Mouse (Mus musculus) macrophage (primary cell): Measurements from ENCODE around the gene Kcnq1. TPM values are rescaled to one million over a fixed set of nuclear protein-coding genes. Genes with fewer than 3 reads are reported as not detected.

ENCODE experiments used
- H3K27ac ChIP-seq: fragments of 350-480 bp; formaldehyde crosslinking; 2 replicates; pipeline ENCODE4 v1.9.0; 2021
- H3K36me3 ChIP-seq: fragments of 350-480 bp; formaldehyde crosslinking; 2 replicates; pipeline ENCODE4 v1.9.0; 2021; ENCODE audit errors: inconsistent target
- H3K4me3 ChIP-seq: fragments of 350-480 bp; formaldehyde crosslinking; 2 replicates; pipeline ENCODE4 v1.9.0; 2021; ENCODE audit errors: inconsistent target
- H3K79me2 ChIP-seq: fragments of 350-480 bp; formaldehyde crosslinking; 2 replicates; pipeline ENCODE4 v1.9.0; 2021; ENCODE audit errors: inconsistent target
- WGBS: methylation state at CpG from one replicate; pipeline ENCODE4 v1.1.7; 2026; ENCODE audit warnings: inconsistent platforms; ENCODE audit not compliant: missing documents; 5-methylcytosine and 5-hydroxymethylcytosine counted together
- polyA plus RNA-seq: library from polyadenylated mRNA; stranded (reverse); fragments of 250-400 nt; gene quantifications from 3 replicates; pipeline ENCODE4 v1.2.4, GENCODE M21; 2018; ENCODE audit warnings: inconsistent platforms

Kcnq1 gene
- polyA plus RNA-seq, 1 experiment from 2014 or later, result 0.07 TPM

DNA sequence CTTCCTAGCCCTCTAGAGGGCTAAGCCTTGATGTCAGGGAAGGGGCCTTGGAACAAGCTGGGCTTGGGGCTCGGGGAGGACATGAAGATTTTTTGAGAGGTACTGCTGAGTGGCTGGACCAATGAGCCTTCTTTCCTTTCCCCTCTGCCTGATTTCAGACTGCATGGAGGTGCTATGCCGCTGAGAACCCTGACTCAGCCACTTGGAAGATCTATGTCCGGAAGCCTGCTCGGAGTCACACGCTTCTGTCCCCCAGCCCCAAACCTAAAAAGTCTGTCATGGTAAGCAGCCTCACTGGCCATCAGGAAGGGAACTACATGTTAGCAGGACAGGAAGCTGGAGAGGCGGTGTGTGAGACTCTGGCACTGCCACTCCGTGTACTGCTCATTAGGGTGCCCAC lies 87.9 kb downstream of the Kcnq1 start:
- Histone ChIP-seq H3K36me3 (no peaks in the 10 kb centered on the region), H3K4me3 (no peak overlapping the region)
- WGBS, result 85% methylated on average over 7 of the region's 7 CpGs

GRCm38 (mm10) chr7:143197951-143198440 lies 91.8 kb downstream of the Kcnq1 start:
- WGBS, result 89% methylated on average over 15 of the region's 15 CpGs
- Histone ChIP-seq H3K4me3 (no peak overlapping the region), H3K79me2 (no peaks in the 10 kb centered on the region)

More for the DNA sequence above, 87.9 kb downstream of the Kcnq1 start:
- no peaks in the 10 kb centered on the region for H3K79me2 ChIP-seq
- H3K27ac ChIP-seq, result no peak overlapping the region

DNA sequence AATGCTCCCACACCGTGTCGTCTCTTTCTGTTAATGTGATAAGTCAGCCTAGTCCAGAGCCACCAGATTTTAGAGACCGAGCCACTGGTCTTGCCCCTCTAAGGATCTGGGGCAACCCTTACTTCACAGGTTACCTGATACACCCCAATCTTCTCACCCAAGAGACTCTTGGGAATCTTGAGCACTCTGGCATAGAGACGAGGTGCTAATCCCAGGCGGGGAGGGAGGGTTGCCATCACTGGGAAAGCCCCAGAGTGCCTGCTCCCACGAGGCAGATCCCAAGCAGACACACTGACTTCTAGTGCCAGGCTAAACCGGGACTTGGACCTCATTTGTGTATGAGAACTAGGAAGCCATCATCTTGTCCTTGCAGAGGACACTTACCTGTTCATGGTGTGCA lies 92.3 kb downstream of the Kcnq1 start:
- WGBS, result 86% methylated on average over 7 of the region's 7 CpGs
- H3K79me2 ChIP-seq, result no peaks in the 10 kb centered on the region
- H3K4me3 ChIP-seq, result no peak overlapping the region
- no peak overlapping the region for H3K27ac ChIP-seq
- no peaks in the 10 kb centered on the region for H3K36me3 ChIP-seq

More at GRCm38 (mm10) chr7:143197951-143198440, 91.8 kb downstream of the Kcnq1 start:
- Histone ChIP-seq H3K36me3 (no peaks in the 10 kb centered on the region), H3K27ac (no peak overlapping the region)

DNA sequence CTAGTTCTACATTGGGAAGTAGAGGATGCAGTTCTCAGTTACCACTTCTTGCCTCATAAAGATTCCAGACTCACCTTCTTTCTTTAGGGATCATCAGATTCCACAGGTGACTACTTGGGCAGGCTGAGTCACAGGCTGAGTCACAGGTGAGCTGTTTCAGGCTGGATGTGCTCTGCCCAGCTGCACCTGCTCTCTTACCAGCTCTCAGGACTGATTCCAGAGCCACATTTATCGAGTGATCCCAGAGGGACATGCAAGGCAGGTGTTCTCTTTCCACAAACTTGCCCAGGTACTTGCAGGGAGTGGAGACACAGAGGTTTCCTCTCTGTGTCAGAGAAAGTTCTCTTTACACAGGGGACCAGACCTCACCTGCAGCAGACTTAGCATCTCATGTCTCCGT lies 95.1 kb downstream of the Kcnq1 start:
- Histone ChIP-seq H3K79me2 (no peaks in the 10 kb centered on the region), H3K27ac (no peak overlapping the region), H3K4me3 (no peak overlapping the region), H3K36me3 (no peaks in the 10 kb centered on the region)
- WGBS, result 92% methylated on average over 2 of the region's 2 CpGs

- no peak overlapping the region for H3K4me3 ChIP-seq
- no peaks in the 10 kb centered on the region for H3K79me2 ChIP-seq
- H3K27ac ChIP-seq, result no peak overlapping the region
- 98% methylated on average over 6 of the region's 6 CpGs for WGBS
- no peaks in the 10 kb centered on the region for H3K36me3 ChIP-seq
Observed at GRCm38 (mm10) chr7:143203897-143204296, 97.7 kb downstream of the Kcnq1 start.

GRCm38 (mm10) chr7:143207044-143207443 lies 100.9 kb downstream of the Kcnq1 start:
- Histone ChIP-seq H3K4me3 (no peak overlapping the region), H3K27ac (no peak overlapping the region), H3K79me2 (no peaks in the 10 kb centered on the region), H3K36me3 (no peaks in the 10 kb centered on the region)
- 23% methylated on average over 4 of the region's 4 CpGs for WGBS

GRCm38 (mm10) chr7:143210796-143211195 lies 104.6 kb downstream of the Kcnq1 start:
- 95% methylated on average over 4 of the region's 4 CpGs for WGBS
- Histone ChIP-seq H3K36me3 (no peaks in the 10 kb centered on the region), H3K27ac (no peak overlapping the region), H3K79me2 (no peaks in the 10 kb centered on the region), H3K4me3 (no peak overlapping the region)

GRCm38 (mm10) chr7:143251206-143251605 lies 145.0 kb downstream of the Kcnq1 start:
- WGBS, result 100% methylated on average over 2 of the region's 2 CpGs
- Histone ChIP-seq H3K27ac (no peak overlapping the region), H3K36me3 (no peaks in the 10 kb centered on the region), H3K79me2 (no peaks in the 10 kb centered on the region), H3K4me3 (no peak overlapping the region)

DNA sequence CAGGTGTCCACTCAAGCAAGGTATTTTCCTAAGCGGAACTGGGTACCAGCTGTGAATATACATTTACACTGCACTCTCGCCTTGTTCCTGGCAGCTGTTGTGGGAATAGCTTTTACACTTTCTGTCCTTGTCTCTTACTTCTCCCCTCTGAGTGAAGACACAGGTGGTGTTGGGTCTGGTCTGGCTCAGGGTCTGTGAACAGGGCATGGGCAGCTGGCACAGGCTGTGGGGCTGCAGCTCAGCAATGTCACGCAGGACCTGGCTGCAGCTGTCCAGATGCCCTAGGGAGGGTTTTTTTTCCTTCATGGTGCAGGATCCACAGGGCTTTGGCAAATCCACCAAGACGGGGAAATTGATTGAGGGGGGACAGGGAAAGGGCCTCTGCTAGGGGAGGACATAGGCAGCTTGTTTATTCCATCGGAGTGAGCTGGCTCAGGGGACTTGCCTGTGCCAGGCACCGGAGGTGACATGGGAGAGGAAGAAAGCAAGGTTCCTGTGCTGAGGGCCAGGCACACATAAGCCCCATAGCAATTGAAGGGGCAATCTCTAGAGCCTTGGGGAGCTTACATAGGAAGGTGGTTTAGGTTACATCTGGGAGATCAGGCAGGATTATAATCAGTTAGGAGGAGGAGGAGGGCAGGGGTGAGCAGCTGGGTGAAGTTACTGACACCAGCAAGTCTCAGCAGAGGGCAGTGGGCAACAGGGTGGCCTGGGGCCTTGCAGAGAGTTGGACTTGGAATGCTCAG lies 147.1 kb downstream of the Kcnq1 start:
- H3K79me2 ChIP-seq, result no peaks in the 10 kb centered on the region
- no peaks in the 10 kb centered on the region for H3K36me3 ChIP-seq
- 87% methylated on average over 6 of the region's 6 CpGs for WGBS

DNA sequence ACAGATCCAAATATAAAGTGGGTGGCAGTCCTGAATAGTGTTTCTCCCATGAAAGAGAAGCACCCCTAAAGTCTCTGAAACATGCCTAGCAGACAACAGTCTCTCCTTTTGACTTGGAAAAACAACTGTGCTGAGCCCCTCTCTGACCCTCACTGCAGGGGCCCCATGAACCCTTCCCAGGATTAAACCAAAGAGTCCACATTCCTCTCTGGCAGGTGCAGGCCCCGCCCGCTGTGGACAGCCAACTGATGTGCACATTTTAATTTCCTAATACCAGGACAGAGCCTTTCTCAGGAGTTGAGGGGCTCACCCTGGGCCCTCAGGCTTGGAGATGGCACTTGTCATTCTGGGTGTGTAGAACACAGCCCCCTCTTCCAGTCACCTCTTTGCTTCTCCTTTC lies 148.7 kb downstream of the Kcnq1 start:
- no peak overlapping the region for H3K27ac ChIP-seq
- H3K36me3 ChIP-seq, result no peaks in the 10 kb centered on the region
- no peak overlapping the region for H3K4me3 ChIP-seq
- 96% methylated on average over 2 of the region's 2 CpGs for WGBS
- no peaks in the 10 kb centered on the region for H3K79me2 ChIP-seq

More for the DNA sequence above, 147.1 kb downstream of the Kcnq1 start:
- Histone ChIP-seq H3K4me3 (no peak overlapping the region), H3K27ac (no peak overlapping the region)

- H3K36me3 ChIP-seq, result no peaks in the 10 kb centered on the region
- no peak overlapping the region for H3K4me3 ChIP-seq
- H3K79me2 ChIP-seq, result peaks cover 56% of the 10 kb centered on the region
- H3K27ac ChIP-seq, result no peak overlapping the region
Observed at GRCm38 (mm10) chr7:143261246-143261645, 155.1 kb downstream of the Kcnq1 start.

GRCm38 (mm10) chr7:143263557-143263956 lies 157.4 kb downstream of the Kcnq1 start:
- 85% methylated on average over 3 of the region's 3 CpGs for WGBS
- Histone ChIP-seq H3K4me3 (no peak overlapping the region), H3K27ac (no peak overlapping the region), H3K79me2 (peaks cover 78% of the 10 kb centered on the region), H3K36me3 (no peaks in the 10 kb centered on the region)

DNA sequence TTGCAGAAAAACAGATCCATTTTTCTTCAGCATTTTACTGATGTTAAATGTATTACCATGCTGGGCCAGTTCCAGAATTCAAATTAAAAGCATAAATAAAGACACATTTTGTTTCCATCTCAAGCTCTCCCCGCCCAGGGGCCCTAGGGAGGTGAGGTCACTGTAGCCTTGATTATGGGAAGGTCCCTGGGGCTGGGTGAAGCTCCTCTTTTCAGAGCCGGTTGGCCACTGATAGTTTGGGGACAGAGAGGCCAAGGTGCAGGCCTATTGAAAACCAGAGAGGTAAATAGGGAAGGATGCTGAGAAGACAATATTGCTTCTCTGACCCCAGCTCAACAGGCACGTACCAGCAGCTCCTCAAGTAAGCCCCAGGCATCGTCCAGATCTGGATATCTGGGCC lies 157.8 kb downstream of the Kcnq1 start:
- no peak overlapping the region for H3K27ac ChIP-seq
- no peaks in the 10 kb centered on the region for H3K36me3 ChIP-seq
- no peak overlapping the region for H3K4me3 ChIP-seq
- WGBS, result 89% methylated on average over 4 of the region's 4 CpGs
- H3K79me2 ChIP-seq, result peaks cover 82% of the 10 kb centered on the region

DNA sequence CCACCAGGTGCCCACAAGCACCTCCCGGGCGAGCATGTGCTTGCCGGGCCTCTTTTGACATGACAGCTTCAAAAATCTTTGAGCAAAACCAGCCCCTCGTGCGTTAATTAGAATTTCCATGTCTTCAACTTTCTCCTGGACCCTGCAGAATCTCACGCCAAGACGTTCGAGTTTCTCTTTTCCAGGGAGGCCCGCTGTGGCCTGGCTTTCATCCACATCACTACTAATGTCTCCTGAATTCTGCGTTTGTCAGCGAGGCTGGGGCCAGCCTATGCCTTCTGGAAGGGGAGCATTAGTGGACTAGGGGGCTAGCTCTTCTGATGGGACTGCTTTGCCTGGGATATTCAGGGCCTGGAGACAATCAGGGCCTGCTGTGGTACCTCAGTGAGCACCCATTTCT lies 159.2 kb downstream of the Kcnq1 start:
- Histone ChIP-seq H3K27ac (no peak overlapping the region), H3K36me3 (no peaks in the 10 kb centered on the region)
- 91% methylated on average over 11 of the region's 11 CpGs for WGBS

DNA sequence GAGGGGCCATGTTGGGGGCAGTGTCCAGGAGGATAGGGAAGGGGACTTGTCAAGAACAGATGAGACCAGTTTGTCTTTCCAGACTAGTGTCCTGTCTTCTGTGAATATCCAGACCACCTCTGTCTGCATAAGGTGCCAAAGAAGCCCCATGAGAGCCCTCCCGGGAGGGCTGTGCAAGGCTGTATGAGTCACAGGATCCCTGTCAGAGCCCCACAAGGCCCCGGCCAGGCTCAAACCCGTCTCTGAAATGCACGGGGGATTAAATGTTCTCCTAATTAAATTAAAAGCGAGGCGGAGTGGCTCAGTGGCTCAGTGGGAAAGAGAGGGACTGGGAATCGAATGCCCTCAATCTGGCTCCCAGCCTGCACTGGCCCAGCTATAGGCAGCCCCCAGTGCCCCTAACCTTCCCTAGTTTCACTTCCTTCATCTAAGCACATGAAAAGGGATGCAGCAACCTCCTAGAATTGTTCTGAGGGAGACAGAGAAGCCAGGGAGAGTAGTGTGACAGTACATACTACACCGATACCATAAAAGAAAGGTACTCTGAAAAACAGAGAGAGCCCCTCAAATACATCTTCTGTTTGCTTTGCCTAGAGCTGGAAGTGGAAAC lies 159.8 kb downstream of the Kcnq1 start:
- Histone ChIP-seq H3K79me2 (peaks cover 96% of the 10 kb centered on the region), H3K4me3 (no peak overlapping the region), H3K36me3 (no peaks in the 10 kb centered on the region), H3K27ac (no peak overlapping the region)
- WGBS, result 65% methylated on average over 7 of the region's 8 CpGs

More for the DNA sequence above, 159.2 kb downstream of the Kcnq1 start:
- H3K79me2 ChIP-seq, result peaks cover 93% of the 10 kb centered on the region
- no peak overlapping the region for H3K4me3 ChIP-seq
